Mouse (Mus musculus): ENCODE data around the gene Gm7579. TPM values are rescaled to one million over a fixed set of nuclear protein-coding genes. Genes with fewer than 3 reads are reported as not detected.

The Gm7579 gene
- total RNA-seq, 2 experiments from 2014 or later, result not detected

Other genes starting within 250 kb of the Gm7579 start
- 10 to 100 TPM; 34.6 to 37.5 TPM for gene Mob2, start 150.8 kb upstream of the Gm7579 start, total RNA-seq (2021)
- 100 to 1,000 TPM; 151 to 163 TPM for gene Dusp8, start 116.0 kb upstream of the Gm7579 start, total RNA-seq (2021)
- not detected for gene Gm45618, start 91.1 kb upstream of the Gm7579 start, total RNA-seq (2021)
- gene Gm39115, start 75.8 kb upstream of the Gm7579 start, total RNA-seq (2021), result not detected
- gene Gm45337, start 67.3 kb upstream of the Gm7579 start, total RNA-seq (2021), result not detected
- not detected for gene Gm29735, start 54.7 kb upstream of the Gm7579 start, total RNA-seq (2021)
- gene Gm4553, start 46.1 kb upstream of the Gm7579 start, total RNA-seq (2021), result not detected
- not detected for gene Krtap5-2, start 35.9 kb upstream of the Gm7579 start, total RNA-seq (2021)
- gene Gm10153, start 21.5 kb upstream of the Gm7579 start, total RNA-seq (2021), result not detected
- not detected for gene Krtap5-3, start 10.5 kb upstream of the Gm7579 start, total RNA-seq (2021)
- not detected for gene Krtap5-5, start 18.1 kb downstream of the Gm7579 start, total RNA-seq (2021)
- gene Gm40460, start 29.2 kb downstream of the Gm7579 start, total RNA-seq (2021), result not detected
- gene Gm2431, start 46.5 kb downstream of the Gm7579 start, total RNA-seq (2021), result not detected
- gene Gm4559, start 62.5 kb downstream of the Gm7579 start, total RNA-seq (2021), result not detected
- not detected for gene Krtap5-1, start 85.3 kb downstream of the Gm7579 start, total RNA-seq (2021)
- gene Krtap5-4, start 91.7 kb downstream of the Gm7579 start, total RNA-seq (2021), result not detected
- gene Ifitm10, start 161.9 kb downstream of the Gm7579 start, total RNA-seq (2021), result 10 to 100 TPM; 30.8 to 33.4 TPM
- 1 to 10 TPM in 1 of 2 experiments, not detected in 1; 4.6 TPM for gene Gm49369, start 170.8 kb downstream of the Gm7579 start, total RNA-seq (2021)
- gene Ctsd, start 176.2 kb downstream of the Gm7579 start, total RNA-seq (2021), result 100 to 1,000 TPM; 297 to 348 TPM
- gene Syt8, start 223.0 kb downstream of the Gm7579 start, total RNA-seq (2021), result not detected
- under 1 TPM in 1 of 2 experiments, not detected in 1; 0.69 TPM for gene Tnni2, start 229.9 kb downstream of the Gm7579 start, total RNA-seq (2021)
- gene Lsp1, start 248.9 kb downstream of the Gm7579 start, total RNA-seq (2021), result 1 to 10 TPM; 8.1 to 8.7 TPM